Mouse (Mus musculus) thymus, adult 18-20 months (tissue): ENCODE data around the gene Nck2.

Source experiments
- DNase-seq, 2 experiments: peaks; one replicate each; pipeline ENCODE4 v3.0.0; 2022; ENCODE audit warnings: mixed read lengths in 2 of 2

Nck2 gene

DNA sequence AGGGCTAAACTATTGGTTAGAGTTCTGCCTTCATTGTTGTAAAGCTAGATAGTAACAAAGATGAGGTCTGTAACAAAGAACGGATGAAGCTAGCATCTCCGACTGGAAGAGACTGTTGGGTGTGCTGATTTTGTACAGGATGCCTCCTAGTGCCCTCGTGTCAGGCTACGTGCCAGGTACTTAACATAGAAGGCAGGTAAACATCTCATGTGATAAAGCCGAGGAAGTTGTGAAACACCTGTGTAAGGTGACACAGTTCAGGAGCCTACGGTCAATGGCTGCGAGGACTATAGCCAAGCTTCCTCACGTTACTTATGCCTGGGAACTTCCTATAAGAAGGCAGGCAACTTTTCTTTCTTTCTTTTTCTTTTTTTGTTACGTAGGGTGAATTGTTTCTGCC, at the start of gene Nck2:
Gene Nck2 (plus strand): TSS at position 49 of the 400 bp plus-strand sequence.
- no peak for DNase-seq

DNA sequence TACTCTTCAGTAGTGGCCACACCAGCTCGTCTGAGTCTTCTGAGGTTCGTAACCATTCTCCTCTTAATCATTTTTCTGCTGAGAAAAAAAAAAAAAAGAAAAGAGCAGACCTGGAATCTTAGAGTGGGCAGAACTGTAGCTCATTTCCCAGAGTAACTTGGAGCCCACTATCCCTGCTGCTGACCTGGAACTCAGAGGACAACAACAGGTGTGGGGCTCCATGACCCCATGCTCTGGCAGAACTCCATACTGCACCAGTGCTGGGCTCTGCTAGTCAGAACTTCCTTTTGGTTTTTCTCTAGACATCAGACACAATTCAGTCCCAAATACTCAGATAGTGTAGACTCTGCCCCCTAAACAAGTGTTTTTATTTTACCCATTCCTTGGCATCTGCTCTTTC, 49.3 kb upstream of the Nck2 start:
- no peak for DNase-seq

DNA sequence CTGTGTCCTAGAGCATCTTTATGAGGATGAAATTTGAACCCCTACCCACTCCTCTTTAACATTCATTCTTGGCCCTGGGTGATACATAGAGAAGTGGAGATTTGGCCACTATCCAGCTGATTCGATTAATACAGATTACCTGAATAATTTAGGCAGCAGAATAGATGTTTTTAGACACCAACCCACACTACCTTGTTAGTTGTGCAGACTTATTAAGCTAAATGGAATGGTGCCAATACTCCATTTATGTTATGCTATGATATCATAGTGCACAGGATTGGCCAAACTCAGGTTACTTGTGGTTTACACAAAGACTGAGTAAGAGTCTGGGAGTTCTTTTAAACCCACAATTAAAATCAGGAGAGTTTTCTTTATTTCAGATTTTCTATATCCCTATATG, 48.6 kb upstream of the Nck2 start:
- DNase-seq, result no peak

DNA sequence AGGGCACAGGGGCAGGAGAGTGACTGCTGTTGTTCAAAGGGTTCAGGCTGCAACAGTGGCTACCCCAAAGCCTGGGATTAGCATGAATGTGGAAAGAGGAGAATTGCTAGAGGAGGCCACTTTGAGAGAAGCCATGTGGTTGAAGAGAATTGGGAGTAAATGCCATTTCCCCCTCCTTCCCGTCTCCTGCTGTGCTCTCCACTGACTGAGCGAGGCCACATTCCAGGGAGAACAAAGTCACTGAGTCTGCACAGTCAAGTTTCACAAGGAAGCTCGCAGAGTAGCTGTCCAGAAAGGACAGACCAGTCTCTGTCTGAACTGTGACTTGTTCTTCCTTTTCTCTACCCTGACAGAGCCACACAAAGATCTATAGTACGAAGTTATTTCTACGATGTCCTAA, 47.9 kb upstream of the Nck2 start:
- DNase-seq, result no peak

DNA sequence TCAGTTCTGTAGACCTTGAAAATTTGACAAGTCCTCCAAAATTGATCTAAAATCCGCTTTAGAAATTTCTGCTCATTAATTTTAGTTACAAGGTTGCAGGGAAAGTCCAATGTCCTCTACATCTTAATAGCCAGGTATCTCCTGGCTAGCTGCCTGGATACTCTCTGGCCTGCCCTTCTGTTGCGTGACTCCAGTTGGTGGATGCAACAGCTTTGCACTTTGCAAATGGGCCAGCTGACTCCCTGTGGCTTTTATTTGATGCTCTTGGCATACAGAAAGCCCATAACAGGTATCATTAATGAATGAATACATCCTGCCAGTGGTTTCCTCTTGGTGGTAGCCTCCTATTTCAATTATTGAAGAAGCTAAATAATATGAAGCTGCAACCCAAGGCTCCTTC, 47.3 kb upstream of the Nck2 start:
- no peak for DNase-seq

DNA sequence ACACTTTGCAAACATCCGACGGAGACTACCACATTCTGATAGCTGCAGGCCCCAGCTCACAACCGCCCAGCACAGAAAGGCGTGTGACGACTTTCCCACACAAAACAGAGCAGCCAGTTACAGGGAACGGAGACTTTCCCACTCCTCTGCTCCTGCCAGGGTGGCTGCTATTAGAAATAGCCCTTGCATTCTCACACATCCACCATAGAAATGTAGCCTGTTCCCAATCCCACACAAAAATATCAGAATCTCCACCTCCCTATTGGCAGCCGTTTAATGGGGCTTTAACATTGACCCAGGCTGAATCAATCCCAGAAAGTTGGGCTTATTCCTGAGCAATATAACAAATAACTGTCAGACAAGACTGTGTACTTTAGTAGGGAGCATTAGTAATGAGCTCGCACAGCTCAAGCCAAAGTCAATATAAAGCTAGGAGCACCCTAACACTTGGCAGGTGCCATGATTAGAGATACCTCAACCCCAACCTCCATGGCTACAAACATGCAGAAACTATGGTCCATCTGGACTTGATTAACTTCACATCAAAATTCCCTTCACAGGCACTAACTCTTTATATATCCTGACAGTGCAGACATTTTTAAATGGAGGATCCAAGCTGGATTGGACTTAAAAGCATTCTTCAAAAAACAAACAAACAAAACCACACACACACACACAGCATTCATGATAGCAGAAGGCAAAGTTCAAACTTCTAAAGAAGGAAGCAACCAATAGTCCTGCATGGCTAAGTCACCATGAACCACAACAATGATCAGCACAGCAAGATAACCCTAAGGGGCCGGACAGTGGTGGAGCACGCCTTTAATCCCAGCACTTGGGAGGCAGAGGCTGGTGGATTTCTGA, 45.4 kb upstream of the Nck2 start:
- DNase-seq, result no peak

DNA sequence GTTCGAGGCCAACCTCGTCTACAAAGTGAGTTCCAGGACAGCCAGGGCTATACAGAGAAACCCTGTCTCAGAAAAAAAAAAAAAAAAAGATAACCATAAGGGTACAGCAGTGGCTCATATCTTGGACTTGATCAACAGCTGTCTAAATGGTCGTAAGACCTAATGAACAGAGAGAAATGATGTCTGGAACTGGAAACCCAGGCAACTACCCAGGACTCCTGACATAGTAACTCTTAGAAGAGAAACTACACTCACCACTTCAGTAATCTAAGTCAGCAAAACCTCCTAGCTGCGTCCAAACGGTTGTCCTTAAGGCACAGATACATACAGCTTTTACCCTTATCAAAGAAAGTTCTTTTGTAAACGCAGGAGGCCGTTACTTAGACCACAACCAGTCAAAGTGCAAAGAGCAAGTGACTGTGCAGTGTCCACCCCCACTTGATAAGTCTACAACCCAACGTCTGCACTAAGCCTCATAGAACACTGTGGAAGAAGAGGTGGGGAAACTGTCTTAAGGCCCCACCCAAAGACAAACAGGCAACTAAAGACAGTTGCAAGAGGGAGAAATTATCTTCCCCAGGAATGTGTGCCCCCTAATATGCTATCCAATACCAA, 44.7 kb upstream of the Nck2 start:
- DNase-seq, result no peak

DNA sequence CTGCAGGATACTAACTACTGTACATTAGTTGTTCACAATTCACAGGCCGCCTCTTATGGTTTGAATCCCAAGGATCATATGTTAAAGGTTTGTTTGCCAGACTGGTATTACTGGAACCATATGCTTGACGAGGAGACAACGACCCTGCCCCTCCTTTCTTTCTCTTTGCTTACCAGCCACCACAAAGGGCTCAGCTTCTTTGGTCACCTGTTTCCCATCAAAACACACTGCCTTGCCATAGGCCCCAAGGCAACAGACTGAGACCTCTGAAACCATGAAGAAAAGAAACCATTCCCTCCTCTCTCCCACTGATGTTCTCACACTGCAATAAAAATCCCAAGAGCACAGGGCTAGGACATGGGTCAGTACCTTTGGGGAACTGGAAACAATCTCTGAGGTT, 43.7 kb upstream of the Nck2 start:
- no peak for DNase-seq

DNA sequence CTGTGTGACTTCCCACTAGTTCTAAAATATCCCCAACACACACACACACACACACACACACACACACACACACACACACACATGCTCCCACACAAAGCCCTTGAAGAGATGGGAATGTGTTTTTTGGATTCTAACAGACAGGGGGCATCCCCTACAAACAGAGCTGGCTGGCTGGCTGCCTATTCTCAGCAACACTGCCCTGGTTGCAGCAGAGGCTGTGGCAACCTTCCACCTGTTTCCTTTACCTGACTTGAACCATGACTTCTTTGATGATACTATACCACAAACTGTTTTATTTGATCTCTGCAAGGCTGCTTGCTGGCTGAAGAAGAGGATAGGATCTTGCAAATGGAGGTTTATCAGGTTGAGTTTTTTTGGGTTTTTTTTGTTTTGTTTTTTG, 41.0 kb upstream of the Nck2 start:
- DNase-seq, result peak; percentile 72 to 85

DNA sequence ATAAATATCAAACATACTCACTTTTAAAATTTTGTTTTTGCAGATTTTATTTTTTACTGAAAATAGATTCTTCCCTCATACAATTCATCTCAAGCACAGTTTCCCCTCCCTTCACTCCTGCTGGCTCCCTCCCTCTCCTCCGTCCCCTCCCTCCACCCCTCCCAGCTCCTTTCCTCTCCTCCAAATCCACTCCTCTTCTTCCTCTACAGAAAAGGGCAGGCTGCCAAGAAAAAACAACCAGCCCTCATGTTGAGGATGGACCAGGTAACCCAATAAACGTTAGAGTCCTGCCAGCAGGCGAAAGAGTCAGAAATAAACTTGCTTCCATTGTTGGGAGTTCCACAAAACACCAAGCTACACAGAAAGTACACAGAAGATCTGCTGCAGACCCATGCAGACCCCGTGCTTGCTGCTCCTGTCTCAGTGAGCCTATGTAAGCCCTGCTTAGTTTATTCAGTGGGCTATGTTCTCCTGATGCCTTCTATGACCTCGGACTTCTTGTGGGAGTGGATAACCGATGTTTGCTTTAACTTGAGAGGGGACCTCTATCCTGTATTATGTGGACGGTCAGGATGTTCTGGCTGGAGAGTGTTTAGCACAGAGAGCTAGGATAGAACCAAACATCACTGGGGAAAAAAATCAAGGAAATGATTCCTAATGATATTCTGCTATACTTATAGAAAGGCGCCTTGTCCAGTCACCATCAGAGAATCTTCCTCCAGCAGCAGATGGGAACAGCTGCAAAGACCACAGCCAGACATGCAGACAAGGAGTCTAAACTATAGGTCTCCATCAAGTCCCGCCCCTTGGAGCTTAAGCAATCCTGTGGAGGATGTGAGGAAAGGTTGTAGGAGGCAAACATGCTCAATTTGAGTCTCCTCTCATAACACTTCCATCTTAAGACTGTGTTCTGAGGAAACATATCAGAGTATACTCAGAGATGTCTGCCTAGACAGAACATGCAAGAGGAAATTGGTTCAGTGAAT, 39.4 kb upstream of the Nck2 start:
- no peak for DNase-seq

DNA sequence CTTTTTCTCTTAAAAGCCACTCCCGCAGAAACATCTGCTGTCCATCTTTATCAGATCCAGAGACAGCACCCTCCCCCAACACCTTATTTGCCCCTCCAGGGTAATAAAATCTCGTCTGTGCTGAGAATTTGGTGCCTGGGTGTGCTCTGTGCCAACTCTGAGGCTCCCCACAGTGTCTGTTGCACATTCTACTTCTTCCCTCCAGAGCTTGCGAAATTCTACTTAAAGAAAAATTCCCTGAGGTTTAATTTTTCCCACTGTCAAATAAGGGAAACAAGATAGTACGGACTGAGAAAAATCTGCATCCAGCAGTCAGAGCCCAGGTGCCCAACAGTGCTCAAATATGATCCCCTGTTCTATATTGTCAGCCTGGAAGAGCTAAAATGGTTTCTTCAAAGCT, 35.4 kb upstream of the Nck2 start:
- no peak for DNase-seq

DNA sequence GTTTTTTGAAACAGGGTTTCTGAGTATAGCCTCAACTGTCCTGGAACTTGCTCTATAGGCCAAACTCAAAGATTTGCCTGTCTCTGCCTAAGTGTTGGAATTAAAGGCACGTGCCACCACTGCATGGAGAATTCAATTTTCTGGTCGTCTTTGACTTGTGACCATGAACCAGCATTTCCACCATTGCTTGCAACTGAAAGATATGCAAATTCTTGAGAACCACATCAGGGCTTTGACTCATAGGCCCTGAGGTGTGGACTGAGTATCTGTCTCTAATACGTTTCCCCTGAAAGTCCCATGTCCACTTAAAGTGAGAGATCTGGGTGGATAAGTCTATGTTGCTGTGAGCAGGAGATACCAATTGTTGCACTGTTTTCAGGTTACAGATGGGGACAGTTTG, 31.6 kb upstream of the Nck2 start:
- DNase-seq, result no peak

DNA sequence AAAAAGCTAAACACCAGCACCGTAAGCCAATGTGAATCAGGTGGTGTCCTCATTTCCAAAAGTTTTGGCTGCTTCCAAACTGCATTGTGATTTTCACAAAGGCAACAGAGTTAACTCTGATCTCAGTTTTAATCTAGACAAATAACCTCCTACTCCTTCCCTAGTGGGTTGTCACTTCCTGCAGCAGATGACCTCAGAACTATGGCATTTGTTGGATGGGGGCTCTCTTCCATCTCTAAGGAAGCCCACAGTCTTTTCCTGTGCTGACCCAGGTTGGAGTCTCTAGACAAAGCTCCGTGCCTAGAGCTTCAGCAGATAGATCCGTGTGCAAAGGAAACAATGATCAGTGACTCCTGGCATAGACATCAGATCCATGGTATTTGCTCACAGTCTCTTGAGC, 31.1 kb upstream of the Nck2 start:
- DNase-seq, result no peak

DNA sequence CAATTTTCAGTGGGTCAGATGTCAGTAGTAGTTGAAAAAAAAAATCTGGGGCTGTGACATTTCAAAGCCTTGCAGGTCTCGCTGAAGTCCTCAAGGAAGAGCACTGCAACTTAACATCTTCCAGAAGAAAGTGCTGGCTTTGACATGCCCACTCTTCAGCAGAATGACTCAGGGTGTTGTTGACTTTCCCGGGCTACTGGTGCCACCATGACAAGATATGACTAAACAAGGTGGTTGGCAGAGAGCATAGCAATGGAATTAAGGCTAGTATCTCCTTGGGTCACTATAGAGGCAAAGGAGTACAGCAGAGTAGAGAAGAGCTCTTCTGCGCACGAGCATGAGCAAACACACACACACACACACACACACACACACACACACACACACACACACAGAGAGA, 30.6 kb upstream of the Nck2 start:
- DNase-seq, result no peak

DNA sequence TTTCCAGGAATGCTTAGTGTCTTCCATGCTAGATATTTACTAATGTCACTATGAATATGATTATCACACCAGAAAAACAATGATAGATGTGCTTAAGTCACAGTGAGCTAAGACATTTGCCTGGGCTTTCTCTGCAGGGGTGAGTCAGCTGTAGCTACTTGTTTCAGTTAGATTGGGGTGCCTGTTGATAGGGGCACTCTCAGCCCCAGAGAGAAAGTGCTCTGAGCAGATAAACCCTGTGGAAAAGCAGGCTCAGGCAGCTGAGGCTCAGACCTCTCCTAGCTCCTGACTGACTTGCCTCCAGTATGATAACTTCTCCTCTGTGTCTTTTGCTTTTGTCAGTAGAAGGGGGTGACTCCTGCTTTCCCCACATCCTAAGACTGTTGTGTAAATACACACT, 30.2 kb upstream of the Nck2 start:
- DNase-seq, result no peak

DNA sequence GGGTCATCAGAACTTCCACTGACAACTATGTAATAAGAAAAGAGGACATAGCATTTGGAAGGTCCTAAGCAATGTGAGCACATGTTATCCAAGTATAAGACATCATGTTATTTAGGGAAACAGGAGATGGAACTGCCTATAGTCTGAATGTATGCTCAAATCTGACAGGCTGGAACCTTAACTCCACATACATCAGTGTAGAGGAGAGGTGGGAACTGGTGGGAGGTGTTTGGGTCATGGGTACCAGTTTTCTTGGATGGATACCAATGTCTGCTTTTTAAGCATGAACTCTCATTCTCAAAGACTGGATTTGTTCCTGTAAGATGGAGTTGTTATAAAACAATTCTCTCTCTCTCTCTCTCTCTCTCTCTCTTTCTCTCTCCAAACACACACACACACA, 29.4 kb upstream of the Nck2 start:
- DNase-seq, result no peak

DNA sequence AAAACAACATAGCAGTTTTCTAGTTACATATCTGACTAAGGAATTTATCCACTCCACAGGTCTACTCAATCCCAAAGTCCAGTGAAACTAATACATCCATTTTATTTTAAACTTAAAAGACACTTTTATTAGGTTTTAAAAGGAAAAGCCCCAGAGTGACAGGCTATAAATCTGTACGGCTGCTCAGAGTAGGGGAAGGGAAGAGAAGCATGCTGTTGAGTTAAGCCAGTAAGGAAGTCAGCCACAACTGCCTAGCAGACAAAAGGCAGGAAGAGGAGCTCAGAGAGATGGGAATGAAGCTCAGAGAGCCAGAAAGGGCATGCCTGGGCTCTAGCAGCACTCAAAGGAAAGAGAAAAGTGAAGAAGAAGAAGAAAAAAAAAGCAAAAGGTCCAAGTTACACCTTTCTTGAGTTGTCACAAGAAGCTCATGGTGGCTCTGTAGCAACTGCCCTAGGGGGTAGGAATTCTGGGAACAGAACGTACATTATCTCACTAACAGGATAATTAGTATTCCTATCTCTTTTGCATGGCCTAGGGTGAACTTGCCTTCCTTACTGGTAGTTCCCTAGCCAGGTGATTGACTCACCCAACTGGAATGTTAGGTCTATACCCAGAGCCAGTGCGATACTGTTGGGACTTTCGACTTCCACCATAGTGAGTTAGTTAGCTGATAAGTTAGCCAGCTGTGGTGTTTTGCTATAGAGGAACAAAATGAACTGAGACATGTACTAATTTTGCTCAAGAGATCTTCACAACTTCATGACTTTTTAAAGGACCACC, 21.2 kb upstream of the Nck2 start:
- no peak for DNase-seq

DNA sequence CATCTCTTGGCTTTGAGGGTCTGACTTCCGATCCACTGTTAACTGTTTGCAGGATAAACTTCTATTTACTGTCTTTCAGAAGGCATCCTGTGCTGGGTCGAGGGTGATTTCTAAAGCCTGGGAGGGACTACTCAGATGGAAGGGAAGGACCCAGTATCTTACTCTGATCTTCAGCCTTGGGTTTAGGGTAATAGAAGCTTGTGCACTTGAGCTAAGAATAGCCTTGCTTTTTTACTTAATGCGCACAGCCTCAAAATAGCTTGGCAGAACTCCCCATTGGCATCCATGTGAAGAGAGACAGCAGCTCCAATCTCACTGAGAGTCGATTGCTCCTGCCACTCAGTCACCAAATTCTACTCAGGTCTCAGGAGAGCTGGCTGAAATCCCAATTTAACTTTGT, 17.9 kb upstream of the Nck2 start:
- DNase-seq, result no peak

DNA sequence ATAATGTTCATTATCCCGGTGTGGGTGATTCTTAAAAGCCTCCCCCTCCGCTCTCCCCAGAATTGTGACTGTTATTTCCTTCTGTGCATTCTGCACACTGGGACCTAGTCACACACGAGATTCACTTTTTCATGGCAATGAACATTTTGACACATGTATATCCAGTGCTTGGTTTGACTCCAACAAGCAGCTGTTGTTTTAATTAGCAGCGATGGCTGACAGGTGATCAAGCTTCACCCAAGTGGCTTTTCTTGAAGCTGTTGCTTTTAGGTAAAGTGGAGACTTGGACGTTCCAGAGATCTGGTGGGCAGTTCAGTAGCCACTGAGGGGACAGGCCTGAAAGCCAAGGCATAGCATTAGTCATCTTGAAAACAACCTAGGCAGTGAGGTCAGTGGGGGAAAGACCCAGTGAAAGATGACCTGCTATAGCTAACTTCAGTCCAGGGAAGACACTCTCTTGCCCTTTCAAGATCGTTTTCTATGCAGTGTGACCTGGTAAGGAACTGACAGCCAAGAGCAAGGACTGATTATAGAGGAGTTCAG, 17.3 kb upstream of the Nck2 start:
- no peak for DNase-seq

DNA sequence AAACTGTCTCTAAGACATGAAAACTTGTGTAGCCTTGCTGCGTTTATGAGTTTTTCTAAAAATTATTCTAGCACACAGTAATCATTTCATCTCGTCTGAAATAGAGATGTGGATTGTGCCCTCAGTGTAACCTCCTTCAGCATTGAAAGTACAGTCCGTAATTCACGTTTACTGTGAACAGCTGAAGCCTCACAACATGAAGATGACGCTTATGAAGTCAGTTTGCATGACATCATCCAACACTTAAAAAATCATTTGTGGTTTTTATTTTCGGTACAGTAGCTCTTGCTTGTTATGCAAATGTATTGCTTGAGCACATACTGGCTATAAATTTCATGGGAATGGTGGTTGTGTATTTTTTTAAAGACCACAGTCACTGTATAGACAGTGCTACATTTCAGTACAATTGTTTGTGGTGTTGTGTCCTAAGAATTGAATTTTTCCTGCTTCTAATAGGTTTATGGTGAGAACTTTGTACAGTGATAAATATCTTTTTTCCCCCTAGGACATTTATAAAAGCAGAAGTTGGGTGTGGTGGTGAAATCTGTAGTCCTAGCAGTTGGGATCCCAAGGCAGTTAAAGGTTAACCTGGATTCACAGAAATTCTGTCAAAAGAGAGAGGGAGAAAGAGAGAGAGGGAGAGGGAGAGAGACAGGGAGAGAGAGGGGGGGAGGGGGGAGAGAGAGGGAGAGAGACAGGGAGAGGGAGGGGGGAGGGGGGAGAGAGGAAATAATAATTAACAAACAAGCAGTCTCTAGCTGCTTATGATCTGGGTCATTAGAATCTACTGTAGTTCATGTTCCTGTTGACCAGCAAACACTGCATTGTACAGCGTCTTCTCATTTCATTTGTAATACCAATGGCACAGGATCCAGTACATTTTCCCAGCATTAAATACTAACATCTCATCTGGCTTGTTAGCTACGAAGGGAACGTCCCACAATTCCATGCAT, 14.2 kb upstream of the Nck2 start:
- no peak for DNase-seq

DNA sequence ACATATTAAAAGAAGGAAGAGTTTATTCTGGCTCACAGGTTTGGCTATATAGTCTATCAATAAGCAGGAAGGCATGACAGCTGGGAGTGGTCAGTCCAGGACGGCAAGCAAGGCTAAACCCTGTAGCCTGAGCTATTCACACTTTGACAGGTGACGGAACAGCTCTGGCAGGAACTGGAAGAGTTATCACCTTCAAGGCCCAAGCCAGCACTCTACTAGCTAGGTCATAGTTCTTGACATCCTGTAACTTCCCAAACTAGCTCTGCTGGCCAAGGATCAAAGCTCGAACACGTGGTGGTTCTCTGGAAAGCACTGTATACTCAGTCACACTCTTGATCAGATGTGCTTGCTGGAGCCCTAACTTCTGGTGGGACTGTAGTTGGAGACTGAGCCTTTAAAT, 10.5 kb upstream of the Nck2 start:
- no peak for DNase-seq
